Mouse (Mus musculus) midbrain, embryonic 16.5 days (tissue): Measurements from ENCODE around the gene Rsrc1. TPM values are rescaled to one million over a fixed set of nuclear protein-coding genes. Genes with fewer than 3 reads are reported as not detected.

Source experiments
- ATAC-seq: fragments of 200-750 bp; cut with Nextera tagmentation; 2 replicates; pipeline ENCODE4 v1.8.0; 2017; ENCODE audit warnings: moderate TSS enrichment
- H3K27ac ChIP-seq: fragments of 300-500 bp; sonication (generic); 2 replicates; pipeline ENCODE4 v1.5.1; 2014; ENCODE audit warnings: mild to moderate bottlenecking, low read length, mixed read lengths
- H3K27me3 ChIP-seq: fragments of 300-500 bp; sonication (generic); 2 replicates; pipeline ENCODE4 v1.6.1; 2014; ENCODE audit warnings: low read depth, low read length, mixed read lengths; ENCODE audit not compliant: control insufficient read depth, insufficient read depth
- H3K36me3 ChIP-seq: fragments of 300-500 bp; sonication (generic); 2 replicates; pipeline ENCODE4 v1.6.1; 2014; ENCODE audit warnings: mild to moderate bottlenecking, low read length, moderate library complexity, mixed read lengths; ENCODE audit not compliant: control insufficient read depth, insufficient read depth
- H3K4me1 ChIP-seq: fragments of 300-500 bp; sonication (generic); 2 replicates; pipeline ENCODE4 v1.6.1; 2014; ENCODE audit warnings: mild to moderate bottlenecking, low read length, mixed read lengths; ENCODE audit not compliant: control insufficient read depth, insufficient read depth
- H3K4me2 ChIP-seq: fragments of 300-500 bp; sonication (generic); 2 replicates; pipeline ENCODE4 v1.6.1; 2014; ENCODE audit warnings: mild to moderate bottlenecking, low read length, mixed read lengths
- H3K4me3 ChIP-seq: fragments of 300-500 bp; sonication (generic); 2 replicates; pipeline ENCODE4 v1.5.1; 2014; ENCODE audit warnings: low read depth, mild to moderate bottlenecking, low read length, moderate library complexity, mixed read lengths
- H3K9ac ChIP-seq: fragments of 300-500 bp; sonication (generic); 2 replicates; pipeline ENCODE4 v1.6.1; 2014; ENCODE audit warnings: low read depth, low read length, mixed read lengths
- H3K9me3 ChIP-seq: fragments of 300-500 bp; sonication (generic); replicated peaks from 2 replicates; pipeline ENCODE4 v1.6.1; 2014; ENCODE audit warnings: mild to moderate bottlenecking, low read length, mixed read lengths; ENCODE audit not compliant: control insufficient read depth, poor library complexity, severe bottlenecking
- WGBS: fragments of 180-500 bp; shearing (Covaris S2); extraction: QIAGEN DNeasy Blood & Tissue Kit; methylation state at CpG from one replicate; pipeline ENCODE4 v1.1.7; 2014; 5-methylcytosine and 5-hydroxymethylcytosine counted together
- polyA plus RNA-seq: library from polyadenylated mRNA; unstranded; fragments of >200 nt; fragmentation: Nextera tagmentation; extraction: Ambion mirVana; gene quantifications from 2 replicates; pipeline ENCODE4 v1.2.1, GENCODE M21; 2015

Gene Rsrc1
- polyA plus RNA-seq, 1 experiment from 2014 or later = 42.4 TPM

DNA sequence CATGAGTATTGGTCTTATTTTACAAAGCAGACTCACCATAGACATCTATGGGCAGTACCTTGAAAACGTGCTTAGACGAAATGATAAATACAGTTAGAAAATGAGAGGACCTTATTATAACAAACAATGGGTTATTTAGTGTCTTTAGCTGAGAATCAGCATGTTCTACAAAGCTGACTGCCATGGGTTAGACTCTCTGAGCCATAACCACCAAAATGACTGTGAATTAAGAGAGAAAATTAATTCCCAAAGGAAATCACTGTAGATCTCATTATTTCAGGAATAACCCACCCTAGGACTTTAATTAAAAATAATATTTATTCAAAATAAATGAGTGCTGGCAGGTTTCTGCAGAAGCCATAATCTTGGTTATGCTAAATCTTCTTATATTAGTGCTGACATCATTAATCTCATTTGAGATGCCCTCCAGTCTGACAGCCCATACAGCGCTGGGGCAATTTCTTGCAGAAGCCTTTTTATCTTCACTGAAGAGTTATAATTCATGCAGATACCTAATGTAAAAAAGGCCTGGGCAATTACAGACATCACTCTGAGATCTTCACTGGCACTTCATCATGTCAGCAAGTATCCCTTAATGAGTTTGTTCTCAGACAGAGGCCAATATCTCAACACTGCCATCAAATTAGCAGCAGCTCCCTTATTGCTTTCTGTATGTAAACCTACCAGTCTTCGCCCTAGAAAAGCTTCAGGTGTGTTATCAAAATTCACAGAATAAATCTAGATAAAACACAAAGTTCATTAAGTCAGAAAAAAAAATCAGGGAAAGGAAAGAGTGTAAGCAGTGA is 385.1 kb downstream of the Rsrc1 start:
- H3K27ac ChIP-seq = peak overlapping the region; percentile 41; the same call in 1 of the 2 replicates
- H3K9ac ChIP-seq = no peak overlapping the region
- H3K27me3 ChIP-seq = peaks cover 3% of the 10 kb centered on the region; the same call in 1 of the 2 replicates
- H3K4me1 ChIP-seq = no peaks in the 10 kb centered on the region
- no peak overlapping the region for H3K4me3 ChIP-seq
- H3K9me3 ChIP-seq = no peaks in the 10 kb centered on the region
- ATAC-seq = peak; percentile 87
- no peak overlapping the region for H3K4me2 ChIP-seq
- H3K36me3 ChIP-seq = no peaks in the 10 kb centered on the region
- WGBS = 36% methylated on average over 4 of the region's 4 CpGs

DNA sequence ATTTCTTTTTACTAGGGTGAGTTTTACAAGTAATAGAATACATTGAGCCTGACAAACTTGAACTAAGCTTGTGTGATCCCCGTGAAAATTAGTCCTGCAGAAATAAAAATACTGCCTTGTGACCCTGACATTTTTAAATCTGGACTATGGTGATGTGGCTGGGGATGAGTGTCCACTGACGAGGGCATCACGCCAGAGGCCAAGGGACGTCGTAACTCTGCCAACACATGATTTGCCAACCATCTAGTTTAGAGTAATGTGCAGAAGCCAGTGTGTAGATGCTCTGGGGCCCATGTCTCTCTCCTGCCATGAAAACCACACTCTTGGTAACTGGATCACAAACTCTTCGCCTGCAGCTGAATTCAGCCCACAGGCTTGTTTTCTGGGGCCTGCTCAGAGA is 386.3 kb downstream of the Rsrc1 start:
- H3K27ac ChIP-seq = no peak overlapping the region
- no peaks in the 10 kb centered on the region for H3K9me3 ChIP-seq
- no peak overlapping the region for H3K4me2 ChIP-seq
- peaks cover 7% of the 10 kb centered on the region for H3K27me3 ChIP-seq
- no peaks in the 10 kb centered on the region for H3K36me3 ChIP-seq
- H3K4me3 ChIP-seq = no peak overlapping the region
- no peaks in the 10 kb centered on the region for H3K4me1 ChIP-seq
- no peak overlapping the region for H3K9ac ChIP-seq
- 87% methylated on average over 6 of the region's 6 CpGs for WGBS
- ATAC-seq = no peak

DNA sequence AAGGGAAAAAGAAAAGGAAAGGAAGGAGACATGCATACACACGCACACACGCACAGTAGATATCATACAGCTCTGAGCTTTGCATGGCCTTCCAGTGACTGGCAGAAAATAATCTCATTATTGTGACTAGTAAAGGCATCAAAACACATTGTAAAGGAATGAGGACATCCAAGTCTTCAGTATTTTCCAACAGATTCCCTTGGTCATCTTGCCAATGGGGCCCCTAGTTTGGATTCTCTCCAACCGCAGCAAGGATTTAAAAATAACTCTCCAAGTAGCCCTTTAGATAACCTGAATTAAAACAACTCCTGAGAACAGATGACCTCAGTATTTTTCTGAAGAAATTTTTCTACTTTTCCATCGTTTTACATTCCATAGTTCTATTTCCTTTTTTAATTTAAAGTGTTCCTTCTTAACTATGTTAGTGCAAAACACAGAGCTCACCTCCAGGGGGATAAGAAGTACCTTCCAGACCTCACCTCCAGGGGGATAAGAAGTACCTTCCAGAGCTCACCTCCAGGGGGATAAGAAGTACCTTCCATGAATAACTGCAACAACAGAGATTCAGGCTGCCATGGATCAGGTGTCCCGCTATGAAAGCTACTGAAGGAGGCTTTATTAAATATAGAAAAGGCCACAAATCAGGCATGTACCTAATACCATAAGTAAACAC is 388.4 kb downstream of the Rsrc1 start:
- H3K27me3 ChIP-seq = peaks cover 14% of the 10 kb centered on the region
- no peaks in the 10 kb centered on the region for H3K36me3 ChIP-seq
- no peak overlapping the region for H3K4me2 ChIP-seq
- no peak overlapping the region for H3K9ac ChIP-seq
- peaks cover 3% of the 10 kb centered on the region for H3K4me1 ChIP-seq
- H3K27ac ChIP-seq = no peak overlapping the region
- no peaks in the 10 kb centered on the region for H3K9me3 ChIP-seq
- H3K4me3 ChIP-seq = no peak overlapping the region
- 82% methylated on average over 5 of the region's 5 CpGs for WGBS
- no peak for ATAC-seq

DNA sequence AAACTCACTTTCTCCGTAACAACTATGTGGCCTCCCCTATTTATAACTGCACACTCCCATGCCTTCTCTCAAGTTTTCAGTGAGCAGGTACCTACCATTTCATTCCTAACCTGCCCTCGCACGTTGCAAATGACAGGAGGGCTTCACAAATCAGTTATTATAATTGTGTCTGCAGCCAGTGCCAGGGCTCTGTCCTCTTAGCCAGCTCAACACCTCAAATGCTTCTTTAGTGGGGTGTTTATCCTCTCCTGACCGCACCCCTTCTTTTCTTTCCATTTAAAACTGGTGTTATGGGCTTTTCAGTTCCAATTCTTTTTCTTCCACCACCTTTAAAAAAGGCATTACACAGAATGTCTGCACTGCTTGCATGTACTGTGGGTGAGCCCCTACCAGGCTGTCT is 391.0 kb downstream of the Rsrc1 start:
- H3K4me1 ChIP-seq = peaks cover 3% of the 10 kb centered on the region
- no peaks in the 10 kb centered on the region for H3K9me3 ChIP-seq
- no peak overlapping the region for H3K4me2 ChIP-seq
- no peak overlapping the region for H3K27ac ChIP-seq
- H3K9ac ChIP-seq = no peak overlapping the region
- H3K27me3 ChIP-seq = peaks cover 14% of the 10 kb centered on the region
- no peak overlapping the region for H3K4me3 ChIP-seq
- ATAC-seq = no peak
- WGBS = 82% methylated on average over 4 of the region's 4 CpGs
- H3K36me3 ChIP-seq = no peaks in the 10 kb centered on the region

DNA sequence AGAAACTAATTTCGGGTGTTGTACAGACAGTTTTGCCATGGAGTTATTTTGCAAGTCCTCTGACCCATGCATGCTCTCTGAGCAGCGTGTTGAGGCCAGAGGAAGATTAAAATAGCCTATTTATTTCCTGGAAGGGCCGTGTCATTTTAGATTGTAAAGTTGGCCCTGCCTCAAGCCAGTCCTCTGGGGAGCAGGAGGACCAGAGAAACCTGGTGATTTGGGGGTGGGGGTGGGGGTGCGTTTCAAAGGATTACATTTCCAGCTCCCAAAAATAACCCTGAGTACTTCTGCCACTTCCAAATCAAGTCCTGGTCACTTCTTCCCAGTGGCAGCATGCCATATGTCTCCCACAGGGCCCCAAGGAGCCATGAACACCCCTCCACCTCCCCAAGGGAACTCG is 391.6 kb downstream of the Rsrc1 start:
- no peak for ATAC-seq
- Histone ChIP-seq H3K4me1 (peaks cover 3% of the 10 kb centered on the region), H3K9ac (no peak overlapping the region), H3K4me3 (no peak overlapping the region), H3K36me3 (no peaks in the 10 kb centered on the region), H3K4me2 (no peak overlapping the region), H3K27ac (no peak overlapping the region), H3K27me3 (peaks cover 14% of the 10 kb centered on the region), H3K9me3 (no peaks in the 10 kb centered on the region)
- WGBS = 59% methylated on average over 5 of the region's 5 CpGs

DNA sequence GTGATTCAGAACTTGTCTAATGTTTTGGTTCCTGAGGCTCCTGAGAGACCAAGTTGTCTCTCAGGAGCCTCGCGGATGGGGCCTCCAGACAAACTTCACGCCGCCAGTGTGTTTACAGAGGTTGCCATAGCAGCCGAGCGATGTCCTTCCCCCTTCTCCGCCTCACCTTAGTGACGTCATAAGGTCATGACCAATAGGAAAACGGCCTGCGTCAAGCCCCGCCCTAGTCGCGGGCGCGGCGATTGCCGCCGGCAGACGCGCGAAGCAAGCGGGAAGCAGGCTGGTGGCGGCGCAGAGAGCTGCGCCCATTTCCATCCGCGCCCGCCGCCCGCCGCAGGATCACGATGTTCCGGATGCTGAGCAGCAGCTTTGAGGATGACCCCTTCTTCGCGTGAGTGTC is 392.7 kb downstream of the Rsrc1 start, which contains the start of gene Mlf1:
Gene Mlf1, plus strand, starts transcription at position 226 of the 400 bp plus-strand sequence.
- Histone ChIP-seq H3K27me3 (peaks cover 14% of the 10 kb centered on the region), H3K4me1 (peaks cover 3% of the 10 kb centered on the region), H3K9me3 (no peaks in the 10 kb centered on the region), H3K4me3 (peak within 1 kb of the TSS; percentile 65), H3K9ac (peak within 1 kb of the TSS; percentile 74), H3K36me3 (no peaks in the 10 kb centered on the region), H3K27ac (no peak within 1 kb of the TSS), H3K4me2 (peak within 1 kb of the TSS; percentile 94)
- whole genome bisulfite sequencing = under 1% methylated on average over 35 of the region's 35 CpGs
- peak; percentile 99 for ATAC-seq

DNA sequence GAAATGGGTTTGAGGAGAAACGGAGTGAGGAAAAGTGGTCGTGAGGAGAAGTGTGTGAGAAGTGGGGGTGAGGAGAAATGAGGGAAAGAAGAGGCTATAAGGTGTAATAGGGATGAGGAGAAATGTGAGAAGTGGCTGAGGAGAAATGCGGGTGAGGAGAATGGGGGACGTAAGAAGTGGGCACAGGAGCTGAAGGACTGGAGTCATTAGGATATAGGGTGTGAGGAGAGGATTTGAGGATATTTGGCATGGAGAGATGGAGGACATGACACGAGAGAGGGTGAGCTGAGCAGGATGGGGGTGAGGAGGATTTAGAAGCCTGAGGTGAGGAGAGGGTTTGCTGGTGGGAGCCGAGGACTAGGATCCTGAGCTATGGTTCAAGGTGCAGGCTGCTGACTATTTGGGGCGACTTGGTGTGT is 393.2 kb downstream of the Rsrc1 start:
- H3K4me2 ChIP-seq = peak overlapping the region; percentile 94
- no peak overlapping the region for H3K27ac ChIP-seq
- ATAC-seq = peak; percentile 73
- WGBS = 32% methylated on average over 7 of the region's 7 CpGs
- no peaks in the 10 kb centered on the region for H3K36me3 ChIP-seq
- H3K9ac ChIP-seq = peak overlapping the region; percentile 74
- peaks cover 14% of the 10 kb centered on the region for H3K27me3 ChIP-seq
- peaks cover 3% of the 10 kb centered on the region for H3K4me1 ChIP-seq
- H3K9me3 ChIP-seq = no peaks in the 10 kb centered on the region
- H3K4me3 ChIP-seq = peak overlapping the region; percentile 65

DNA sequence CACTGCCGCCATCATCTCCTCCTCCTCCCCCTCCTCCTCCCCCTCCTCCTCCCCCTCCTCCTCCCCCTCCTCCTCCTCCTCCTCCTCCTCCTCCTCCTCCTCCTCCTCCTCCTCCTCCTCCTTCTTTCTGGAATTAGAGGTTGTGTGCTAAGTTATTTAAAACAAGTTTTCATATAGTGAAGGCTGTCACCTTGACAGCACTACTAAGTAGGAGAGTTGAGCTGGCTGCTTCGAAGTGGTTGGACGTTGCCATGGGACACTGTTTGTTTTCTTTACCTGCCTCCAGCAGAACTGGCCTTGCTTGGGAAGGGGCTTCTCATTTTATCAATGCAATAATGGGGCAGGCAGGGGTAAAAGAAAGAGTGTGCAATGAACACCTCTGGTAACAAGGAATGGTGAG is 393.9 kb downstream of the Rsrc1 start, which contains the start of gene Gm17402:
Gene Gm17402, minus strand, starts transcription at position 101 of the 400 bp plus-strand sequence.
- Histone ChIP-seq H3K27ac (no peak within 1 kb of the TSS), H3K9ac (peak within 1 kb of the TSS; percentile 74), H3K36me3 (no peaks in the 10 kb centered on the region), H3K27me3 (peaks cover 14% of the 10 kb centered on the region), H3K4me1 (peaks cover 3% of the 10 kb centered on the region), H3K4me2 (peak within 1 kb of the TSS; percentile 94), H3K4me3 (peak within 1 kb of the TSS; percentile 65), H3K9me3 (no peaks in the 10 kb centered on the region)
- no peak for ATAC-seq
- 45% methylated on average over 3 of the region's 3 CpGs for WGBS

DNA sequence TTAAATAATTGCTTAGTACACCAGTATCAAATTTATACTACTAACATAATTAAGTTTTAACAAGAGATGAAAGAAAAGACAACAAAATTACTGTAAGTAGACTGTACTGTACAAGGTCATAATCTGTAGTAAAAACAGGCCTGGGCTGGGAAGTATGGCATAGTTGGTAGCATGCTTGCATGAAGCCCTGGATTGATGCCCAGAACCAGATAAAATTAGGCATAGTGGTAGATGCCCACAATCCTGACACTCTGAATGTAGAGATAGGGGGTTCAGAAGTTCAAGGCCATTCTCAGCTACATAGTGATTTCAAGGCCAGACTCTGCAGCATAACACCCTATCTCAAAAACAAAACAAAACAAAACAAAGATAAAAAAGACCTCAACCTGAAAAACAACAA is 397.0 kb downstream of the Rsrc1 start:
- no peaks in the 10 kb centered on the region for H3K36me3 ChIP-seq
- no peaks in the 10 kb centered on the region; the same call in 1 of the 2 replicates for H3K27me3 ChIP-seq
- peaks cover 3% of the 10 kb centered on the region for H3K4me1 ChIP-seq
- H3K9ac ChIP-seq = no peak overlapping the region
- no peak overlapping the region for H3K4me2 ChIP-seq
- no peaks in the 10 kb centered on the region for H3K9me3 ChIP-seq
- H3K27ac ChIP-seq = no peak overlapping the region
- no peak overlapping the region for H3K4me3 ChIP-seq
- no peak for ATAC-seq
